Mouse (Mus musculus) erythroblast, adult 5-6 weeks (primary cell): ENCODE measurements around the gene Hspa1l. TPM values are rescaled to one million over a fixed set of nuclear protein-coding genes. Genes with fewer than 3 reads are reported as not detected.
"Not testable (repeated sequence)": the region's sequence is repeated elsewhere in the genome, so short reads cannot be mapped to it uniquely, and the experiment has no call there.

Experiments
- ATAC-seq: replicated peaks from 2 replicates; pipeline ENCODE4 v1.8.0; 2016; ENCODE audit warnings: moderate number of reproducible peaks, mild to moderate bottlenecking, moderate TSS enrichment, inconsistent platforms; ENCODE audit not compliant: poor library complexity, low FRiP score, severe bottlenecking
- total RNA-seq, 2 experiments: library from RNA; stranded (forward) in 1 of 2; stranded (reverse) in 1 of 2; fragments of 150-400 nt in 1 of 2; fragments of 200-764, 138-1000 nt in 1 of 2; gene quantifications; 2 replicates each; pipeline versions ENCODE4 v1.2.3 to v1.2.4; 2015 to 2017; ENCODE audit warnings: low replicate concordance in 2 of 2

The Hspa1l gene
- total RNA-seq (2015; ENCODE audit: low replicate concordance), result not detected in 2 replicates
- total RNA-seq (2017; ENCODE audit: low replicate concordance), result not detected in 2 replicates

DNA sequence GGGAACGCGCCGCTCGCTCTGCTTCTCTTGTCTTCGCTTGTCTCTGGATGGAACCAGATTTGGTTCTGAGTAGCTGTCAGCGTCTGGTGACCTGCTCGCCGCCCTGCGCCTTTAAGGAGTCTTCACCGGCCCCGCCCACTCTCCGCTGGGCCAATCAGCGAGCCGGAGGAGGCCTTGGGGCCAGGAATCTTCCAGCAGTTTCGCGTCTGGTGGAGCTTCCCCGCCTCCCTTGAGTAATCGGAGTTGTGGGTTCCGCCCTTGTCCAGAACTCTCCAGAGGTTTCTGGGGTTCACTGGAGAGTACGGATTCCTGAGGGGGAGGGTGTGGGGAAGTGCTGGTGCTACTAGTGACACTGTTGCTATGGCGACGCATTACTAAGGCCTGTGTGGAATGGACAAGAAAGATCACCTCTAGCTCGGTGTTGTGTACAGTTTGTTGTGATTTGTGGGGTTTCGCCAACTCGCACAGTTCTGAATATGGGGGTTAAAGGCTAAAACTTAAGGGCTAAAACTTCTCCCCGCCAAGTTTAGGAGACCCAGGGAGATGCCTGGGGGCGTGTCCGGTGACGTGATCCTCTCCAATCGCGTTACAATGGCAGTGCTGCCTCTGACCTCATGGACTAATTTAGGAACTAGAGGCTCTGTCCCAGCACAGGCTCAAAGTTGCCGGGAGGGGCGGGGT, at the start of gene Hspa1l, which contains the start of gene Hspa1a:
Gene Hspa1l, plus strand, starts transcription at position 635 of the 681 bp plus-strand sequence.
Gene Hspa1a, minus strand, starts transcription at position 88 of the 681 bp plus-strand sequence.
- peak; percentile 98 for ATAC-seq

DNA sequence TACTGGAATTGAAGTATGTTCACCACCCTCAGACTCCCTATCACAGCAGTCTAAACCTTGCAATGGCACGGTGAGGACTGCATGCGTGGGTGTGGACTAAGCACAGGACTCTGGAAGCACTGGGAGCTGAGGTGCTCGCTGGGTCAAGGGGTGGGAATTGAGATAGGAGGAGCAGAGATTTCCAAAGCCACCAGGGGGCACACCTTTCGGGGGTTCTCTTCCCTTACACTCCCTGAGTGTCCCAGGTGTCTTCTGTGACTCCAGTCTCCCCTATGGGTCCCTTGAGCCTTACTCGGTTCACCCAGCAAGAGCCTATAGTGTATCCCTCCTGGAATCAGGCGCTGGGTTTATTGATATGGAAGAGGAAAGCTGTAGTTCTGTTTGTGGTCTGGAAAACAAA, 49.6 kb upstream of the Hspa1l start:
- no peak for ATAC-seq

DNA sequence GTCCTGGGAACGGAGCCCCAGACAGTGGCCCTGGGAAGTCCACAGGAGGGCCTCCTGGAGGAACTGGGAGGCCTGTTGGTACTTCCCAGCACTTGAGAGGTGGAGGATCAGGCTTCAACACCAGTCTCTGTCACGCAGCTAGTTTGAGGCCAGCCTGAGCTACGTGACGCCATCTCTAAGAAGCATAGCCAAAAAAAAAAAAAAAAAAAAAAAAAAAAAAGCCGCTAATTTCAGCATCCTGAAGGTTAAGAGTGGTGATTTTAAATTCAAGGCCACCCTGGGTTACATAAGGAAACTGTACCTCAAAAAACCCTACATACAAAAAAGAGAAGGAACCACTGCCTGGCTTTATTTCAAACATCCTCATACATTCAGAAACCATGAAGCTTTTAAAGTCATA, 48.2 kb upstream of the Hspa1l start:
- ATAC-seq, result no peak

DNA sequence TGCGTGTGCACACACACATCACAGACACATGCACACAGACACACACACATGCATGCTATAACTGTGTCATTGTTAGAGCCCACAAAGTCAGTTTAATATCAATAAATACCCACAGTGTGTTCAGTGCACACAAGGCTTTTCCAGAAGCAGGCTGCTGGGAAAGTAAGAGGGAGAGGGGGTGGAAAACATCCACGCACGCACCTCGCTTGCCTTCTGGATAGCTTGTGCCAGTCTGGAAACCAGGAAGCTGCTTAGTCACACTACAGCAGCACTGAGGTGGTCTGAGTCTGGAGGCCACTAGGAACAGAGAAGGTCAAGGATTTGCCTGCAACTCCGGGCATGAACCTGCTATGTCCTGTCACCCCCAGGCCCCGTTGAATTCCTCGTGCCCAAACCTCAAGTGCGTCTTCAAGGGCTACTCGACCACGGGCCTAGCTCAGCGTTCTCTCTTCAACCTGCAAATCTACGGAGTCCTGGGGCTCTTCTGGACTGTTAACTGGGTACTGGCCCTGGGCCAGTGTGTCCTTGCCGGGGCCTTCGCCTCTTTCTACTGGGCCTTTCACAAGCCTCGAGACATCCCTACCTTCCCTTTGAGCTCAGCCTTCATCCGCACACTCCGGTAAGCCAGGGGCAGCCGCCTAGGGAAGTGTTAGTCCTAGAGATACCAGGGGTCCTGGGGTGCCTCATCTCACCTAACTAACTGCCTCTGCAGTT, 45.0 kb upstream of the Hspa1l start:
- no peak for ATAC-seq

DNA sequence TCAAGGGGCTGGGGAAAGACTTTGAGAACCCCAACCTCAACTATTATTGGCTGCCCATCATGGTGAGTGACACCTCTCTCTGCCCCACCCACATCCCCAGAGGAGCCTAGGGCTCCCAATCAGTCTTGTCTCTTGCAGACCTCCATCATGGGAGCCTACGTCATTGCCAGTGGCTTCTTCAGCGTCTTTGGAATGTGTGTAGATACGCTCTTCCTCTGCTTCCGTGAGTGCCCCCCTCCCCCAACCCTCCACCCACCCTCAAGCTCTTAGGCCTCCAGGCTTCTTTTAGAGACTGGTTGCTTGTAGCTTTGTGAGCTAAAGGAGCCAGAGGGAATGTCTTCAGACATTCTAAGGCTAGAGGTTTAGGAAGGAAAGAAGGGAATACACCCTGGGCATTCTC, 43.7 kb upstream of the Hspa1l start:
- no peak for ATAC-seq

DNA sequence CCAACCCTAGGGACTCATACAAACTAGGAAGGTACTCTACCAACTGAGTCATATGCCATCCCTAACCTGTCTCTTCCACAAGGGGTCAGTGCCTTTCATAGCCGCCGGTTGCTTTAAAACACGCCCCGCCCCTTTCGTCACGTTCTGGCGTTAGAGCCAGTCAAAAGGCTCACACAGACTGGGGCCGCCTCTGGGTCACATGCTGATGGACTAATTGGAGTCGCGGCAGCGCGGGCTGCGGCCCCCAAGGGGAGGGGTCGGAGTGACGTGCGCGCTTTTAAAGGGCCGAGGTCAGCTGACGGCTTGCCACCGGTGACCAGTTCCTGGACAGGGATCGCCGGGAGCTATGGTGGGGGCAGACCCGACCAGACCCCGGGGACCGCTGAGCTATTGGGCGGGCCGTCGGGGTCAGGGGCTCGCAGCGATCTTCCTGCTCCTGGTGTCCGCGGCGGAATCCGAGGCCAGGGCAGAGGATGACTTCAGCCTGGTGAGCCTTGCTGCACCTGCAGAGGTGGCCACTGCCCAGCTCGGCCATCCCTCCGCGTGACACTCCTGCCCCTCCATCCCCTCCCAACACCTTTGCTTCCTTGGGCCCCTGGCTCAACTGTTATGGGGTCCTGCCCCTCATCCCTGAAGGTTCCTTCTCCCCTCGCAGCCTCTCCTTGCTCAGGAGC, 41.3 kb upstream of the Hspa1l start, which contains the start of gene Neu1:
Gene Neu1, plus strand, starts transcription at position 193 of the 674 bp plus-strand sequence.
- peak; percentile 89 for ATAC-seq

DNA sequence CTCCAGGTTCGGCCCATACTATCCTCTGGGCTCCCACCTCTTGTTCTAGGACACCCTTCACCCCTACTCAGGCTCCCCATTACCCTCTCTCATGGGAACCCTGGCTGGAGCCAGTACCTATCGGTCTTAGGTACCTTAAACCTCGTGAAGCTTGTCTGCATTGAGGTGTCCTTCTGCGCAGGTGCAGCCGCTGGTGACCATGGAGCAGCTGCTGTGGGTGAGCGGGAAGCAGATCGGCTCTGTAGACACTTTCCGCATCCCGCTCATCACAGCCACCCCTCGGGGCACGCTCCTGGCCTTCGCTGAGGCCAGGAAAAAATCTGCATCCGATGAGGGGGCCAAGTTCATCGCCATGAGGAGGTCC, 40.8 kb upstream of the Hspa1l start:
- ATAC-seq, result no peak

DNA sequence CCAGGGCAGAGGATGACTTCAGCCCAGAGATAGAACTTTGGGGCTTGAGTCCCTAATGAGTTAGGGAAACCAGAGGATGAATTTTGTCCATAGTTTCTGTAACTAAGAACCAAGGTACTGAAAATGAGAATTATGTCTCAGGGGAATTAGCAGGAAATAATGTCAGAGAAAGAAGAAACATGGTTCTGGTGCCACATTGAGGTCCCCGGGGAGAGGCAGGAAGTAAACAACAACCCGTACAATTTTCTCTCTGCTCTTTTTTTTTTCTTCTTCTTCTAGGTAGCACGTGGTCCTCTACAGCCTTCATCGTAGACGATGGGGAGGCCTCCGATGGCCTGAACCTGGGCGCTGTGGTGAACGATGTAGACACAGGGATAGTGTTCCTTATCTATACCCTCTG, 40.2 kb upstream of the Hspa1l start:
- ATAC-seq, result no peak

DNA sequence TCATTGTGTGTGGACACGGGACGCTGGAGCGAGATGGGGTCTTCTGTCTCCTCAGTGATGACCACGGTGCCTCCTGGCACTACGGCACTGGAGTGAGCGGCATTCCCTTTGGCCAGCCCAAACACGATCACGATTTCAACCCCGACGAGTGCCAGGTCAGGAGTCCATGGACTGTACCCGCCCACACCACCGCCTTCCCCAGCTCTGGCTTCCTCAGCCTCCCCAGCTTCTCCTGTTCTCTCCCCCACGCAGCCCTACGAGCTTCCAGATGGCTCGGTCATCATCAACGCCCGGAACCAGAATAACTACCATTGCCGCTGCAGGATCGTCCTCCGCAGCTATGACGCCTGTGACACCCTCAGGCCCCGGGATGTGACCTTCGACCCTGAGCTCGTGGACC, 38.5 kb upstream of the Hspa1l start:
- no peak for ATAC-seq

DNA sequence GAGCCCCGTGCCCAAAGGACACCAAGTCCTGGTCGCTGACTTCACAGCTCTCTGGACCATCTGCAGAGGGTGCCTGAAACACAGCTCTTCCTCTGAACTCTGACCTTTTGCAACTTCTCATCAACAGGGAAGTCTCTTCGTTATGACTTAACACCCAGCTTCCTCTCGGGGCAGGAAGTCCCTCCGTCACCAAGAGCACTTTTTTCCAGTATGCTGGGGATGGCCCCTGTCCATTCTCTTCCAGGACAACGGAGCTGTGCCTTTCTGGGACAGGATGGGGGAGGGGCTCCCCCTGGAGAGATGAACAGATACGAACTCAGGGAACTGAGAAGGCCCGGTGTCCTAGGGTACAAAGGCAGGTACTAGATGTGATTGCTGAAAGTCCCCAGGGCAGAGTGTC, 37.7 kb upstream of the Hspa1l start:
- no peak for ATAC-seq

DNA sequence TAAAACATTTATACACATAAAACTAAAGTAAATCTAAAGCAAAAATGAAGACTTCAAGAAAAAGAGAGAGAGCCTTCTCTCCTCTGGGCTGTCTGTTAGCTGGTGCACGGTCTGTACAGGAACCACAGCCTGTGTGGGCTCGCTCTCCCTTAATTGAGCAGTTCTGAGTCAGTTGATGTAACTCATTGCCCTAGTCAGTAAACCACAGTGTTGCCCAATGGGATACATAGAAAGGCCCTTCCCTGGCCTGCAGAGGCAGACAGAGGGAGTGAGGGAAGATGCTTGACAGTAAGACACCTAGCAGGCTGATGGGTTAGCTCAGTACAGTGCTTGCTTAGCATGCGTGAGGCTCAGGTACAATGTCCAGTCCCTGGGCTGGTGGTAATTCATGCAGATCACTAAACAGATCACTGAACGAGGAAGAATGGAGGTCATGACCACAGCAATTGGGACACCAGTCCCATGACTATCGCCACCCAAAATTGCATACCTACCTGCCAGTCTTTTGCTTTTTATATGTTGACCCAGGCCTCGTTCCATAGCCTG, 34.5 kb upstream of the Hspa1l start:
- no peak for ATAC-seq

DNA sequence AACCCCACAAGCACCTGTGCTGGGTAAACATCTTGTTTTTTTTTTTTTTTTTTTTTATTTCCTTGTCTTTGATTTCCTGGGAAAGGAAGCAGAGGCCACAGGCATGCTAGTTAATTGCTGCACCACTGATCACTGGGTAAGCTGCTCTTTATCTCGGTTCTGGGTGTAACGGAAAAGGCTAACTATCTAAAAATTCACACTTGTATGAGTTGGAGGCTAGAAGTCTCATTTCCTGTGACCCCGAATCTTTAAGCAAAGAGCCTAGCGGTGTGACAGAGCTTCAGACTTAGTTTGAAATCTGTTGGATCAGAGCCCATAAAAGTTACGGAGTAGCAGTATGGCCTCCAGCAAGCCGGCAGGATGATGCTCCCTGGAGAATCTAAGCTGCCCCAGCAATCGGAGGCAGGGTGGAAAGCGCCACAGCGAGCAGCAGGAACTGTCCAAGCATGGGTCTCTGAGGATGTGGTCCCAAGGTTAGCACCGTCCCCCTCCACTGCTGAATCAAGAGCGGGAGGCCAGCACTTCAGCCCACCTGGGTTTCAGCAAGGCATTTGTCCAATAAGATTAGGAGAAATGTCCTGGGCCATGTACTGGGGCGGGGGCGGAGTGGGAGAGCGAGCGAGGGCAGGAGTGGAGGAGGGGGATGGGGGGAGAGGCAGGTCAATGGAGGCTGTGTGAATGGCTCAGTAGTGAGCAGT, 31.0 kb upstream of the Hspa1l start:
- no peak for ATAC-seq

DNA sequence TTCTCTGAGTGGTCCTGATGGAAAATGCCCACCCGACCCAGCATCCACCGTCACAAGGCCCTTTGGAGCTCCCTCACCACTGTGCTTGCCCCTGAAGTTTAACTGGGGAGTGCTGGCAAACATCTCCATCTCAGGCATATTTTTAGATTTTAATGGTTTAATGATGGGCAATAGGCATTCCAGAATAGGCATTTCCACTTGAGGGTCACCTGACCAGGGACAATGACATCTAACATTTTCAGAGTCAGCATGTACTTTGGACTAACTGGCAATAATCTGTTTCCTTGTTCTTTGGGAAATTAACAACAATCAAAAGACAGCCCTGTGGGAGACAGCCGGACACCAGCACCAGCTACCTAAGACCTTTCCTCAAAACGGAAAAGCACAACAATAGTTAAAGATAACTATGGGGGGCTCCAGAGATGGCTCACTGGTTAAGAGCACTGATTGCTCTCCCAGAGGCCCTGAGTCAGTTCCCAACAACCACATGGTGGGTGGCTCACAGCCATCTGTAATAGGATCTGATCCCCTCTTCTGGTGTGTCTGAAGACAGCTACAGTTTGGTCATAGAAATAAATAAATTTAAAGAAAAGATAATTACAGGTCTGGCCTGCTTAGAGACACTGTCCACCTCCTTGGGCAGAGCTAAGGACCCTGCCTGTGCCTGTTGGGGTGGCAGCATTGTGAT, 29.2 kb upstream of the Hspa1l start:
- no peak for ATAC-seq

DNA sequence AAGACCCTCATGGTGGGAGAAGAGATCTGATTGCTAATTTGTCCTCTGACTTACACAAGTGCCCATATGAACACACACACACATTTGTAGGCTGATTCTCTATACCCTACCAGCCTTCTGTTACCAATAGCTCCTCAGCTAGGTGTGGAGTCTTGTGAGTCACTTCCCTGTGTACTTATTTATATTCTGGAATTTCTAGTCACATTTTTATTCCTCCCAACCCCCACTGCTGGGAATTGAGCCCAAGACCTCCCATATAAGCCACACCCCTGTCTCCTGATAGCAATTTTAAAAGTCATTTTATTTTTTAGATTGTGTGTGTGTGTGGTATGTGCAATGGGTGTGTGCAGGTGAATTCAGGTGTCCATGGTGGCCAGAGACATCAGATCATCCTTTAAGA, 28.1 kb upstream of the Hspa1l start:
- no peak for ATAC-seq

DNA sequence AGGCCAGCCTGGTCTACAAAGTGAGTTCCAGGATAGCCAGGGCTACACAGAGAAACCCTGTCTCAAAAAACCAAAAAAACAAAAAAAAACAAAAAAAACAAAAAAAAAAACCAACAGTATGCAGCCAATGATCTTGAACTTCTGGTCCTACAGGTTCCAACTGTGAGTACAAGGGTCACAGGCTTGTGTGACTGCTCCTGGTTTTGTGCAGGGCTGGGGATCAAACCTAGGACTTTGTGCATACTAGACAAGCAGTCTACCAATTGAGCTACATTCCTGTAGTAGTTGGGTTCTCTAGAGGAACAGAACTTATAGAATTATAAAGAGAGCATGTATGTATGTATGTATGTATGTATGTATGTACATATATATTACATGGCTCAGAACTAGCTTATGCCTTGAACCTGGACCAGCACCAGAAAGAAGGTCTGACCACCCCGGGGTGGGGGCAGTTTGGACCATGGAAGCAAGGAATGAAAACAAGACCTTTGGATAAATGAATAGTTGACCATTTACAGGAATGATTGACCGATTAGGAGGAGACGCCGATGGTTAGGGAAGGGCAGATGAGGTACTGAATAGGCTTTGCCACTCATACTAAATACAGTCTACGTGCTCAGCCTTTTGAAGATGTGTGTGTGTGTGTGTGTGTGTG, 25.9 kb upstream of the Hspa1l start:
- ATAC-seq, result no peak

DNA sequence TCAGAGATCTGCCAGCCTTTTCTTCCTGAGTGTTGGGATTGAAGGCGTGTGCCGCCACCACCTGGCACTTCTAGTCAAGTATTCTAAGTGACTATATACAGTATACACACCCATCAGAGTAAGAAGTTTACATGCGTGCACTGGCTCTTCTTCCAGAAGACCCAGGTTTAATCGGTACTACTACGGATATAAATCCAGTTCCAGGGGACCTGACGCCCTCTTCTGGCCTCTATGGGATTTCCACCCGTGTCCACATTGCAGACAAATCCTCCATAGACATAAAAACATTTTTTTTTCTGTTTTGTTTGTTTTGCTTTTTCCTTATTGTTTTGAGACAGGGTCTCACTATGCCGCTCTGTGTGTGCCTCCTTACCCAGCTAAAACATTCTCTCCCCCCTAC, 24.9 kb upstream of the Hspa1l start:
- ATAC-seq, result no peak

DNA sequence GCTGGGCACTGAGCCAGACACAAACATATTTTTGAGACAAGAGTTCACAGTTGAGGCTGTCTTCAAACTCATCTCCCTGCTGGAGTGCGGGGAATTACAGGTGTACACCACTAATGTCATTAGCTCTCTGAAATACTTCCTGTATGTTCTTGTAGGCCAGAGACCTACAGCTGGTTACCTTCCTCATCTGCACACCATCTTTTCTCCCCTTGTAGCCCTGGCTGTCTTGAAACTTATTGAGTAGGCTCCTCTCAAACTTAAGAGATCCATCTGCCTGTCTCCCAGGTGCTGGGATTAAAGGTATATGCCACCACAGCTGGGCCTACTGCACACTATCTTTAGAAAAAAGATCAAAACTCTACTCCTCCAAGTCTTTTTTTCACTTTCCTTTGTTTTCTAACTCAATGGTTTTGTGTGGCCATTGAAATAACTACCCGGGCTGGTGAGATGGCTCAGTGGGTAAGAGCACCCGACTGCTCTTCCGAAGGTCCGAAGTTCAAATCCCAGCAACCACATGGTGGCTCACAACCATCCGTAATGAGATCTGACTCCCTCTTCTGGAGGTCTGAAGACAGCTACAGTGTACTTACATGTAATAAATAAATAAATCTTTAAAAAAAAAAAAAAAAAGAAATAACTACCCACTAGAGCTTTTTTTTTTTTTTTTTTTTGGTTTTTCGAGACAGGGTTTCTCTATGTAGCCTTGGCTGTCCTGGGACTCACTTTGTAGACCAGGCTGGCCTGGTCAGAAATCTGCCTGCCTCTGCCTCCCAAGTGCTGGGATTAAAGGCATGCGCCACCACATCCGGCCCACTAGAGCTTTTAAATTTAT, 23.6 kb upstream of the Hspa1l start:
- not testable (repeated sequence) for ATAC-seq

DNA sequence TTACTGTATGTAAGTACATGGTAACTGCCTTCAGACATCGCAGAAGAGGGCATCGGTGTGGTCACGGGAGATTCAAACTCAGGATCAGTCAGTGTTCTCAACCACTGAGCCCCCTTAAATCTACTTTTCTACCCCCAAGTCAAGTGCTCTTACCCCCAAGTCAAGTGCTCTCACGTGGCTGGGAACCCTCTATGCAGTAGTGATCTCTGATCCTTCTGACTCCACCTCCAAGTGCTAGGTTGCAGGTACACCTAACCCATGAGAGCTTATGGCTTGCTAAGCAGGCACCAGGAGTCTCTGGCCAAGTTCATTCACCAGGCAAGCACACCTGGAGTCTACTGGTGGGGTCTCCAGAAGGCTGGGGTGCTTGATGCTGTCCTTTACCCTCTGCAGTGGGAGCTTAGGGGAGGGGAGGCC, 22.9 kb upstream of the Hspa1l start:
- ATAC-seq, result no peak
